Mouse (Mus musculus) right cerebral cortex, postnatal 36 days (tissue): Measurements from ENCODE around the gene Dip2c.

Experiments used
- DNase-seq, 2 experiments: peaks; one replicate each; pipeline ENCODE4 v3.0.0; 2022; ENCODE audit warnings: low spot score in 2 of 2, mixed read lengths in 1 of 2

Dip2c gene

DNA sequence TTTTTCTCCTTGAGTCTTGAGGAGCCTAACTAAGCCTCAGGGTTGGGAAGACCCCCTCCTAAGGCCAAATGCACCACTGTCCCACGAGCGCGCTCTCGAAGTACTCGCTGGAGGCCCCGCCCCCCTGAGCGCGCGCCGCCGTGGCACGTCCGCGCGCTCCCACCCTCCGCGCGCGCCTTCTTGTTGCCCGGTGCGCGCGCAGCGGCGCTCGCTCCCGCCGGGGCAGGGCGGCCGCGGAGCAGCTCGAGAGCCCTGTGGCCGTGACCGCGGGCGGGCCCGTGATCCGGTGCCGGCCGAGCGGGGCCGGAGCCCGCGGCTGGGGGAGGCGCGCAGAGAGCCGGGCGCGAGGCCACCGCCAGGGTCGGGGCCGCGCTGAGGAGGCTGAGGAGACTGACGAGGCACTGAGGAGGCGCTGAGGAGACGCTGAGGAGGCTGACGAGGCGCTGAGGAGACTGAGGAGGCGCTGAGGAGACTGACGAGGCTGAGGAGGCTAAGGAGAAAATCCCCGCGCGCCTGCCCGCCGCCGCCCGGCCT is at the start of gene Dip2c:
Dip2c (plus strand) TSS at position 207 of the 534 bp plus-strand sequence.
- peak; percentile 78 to 82 for DNase-seq

DNA sequence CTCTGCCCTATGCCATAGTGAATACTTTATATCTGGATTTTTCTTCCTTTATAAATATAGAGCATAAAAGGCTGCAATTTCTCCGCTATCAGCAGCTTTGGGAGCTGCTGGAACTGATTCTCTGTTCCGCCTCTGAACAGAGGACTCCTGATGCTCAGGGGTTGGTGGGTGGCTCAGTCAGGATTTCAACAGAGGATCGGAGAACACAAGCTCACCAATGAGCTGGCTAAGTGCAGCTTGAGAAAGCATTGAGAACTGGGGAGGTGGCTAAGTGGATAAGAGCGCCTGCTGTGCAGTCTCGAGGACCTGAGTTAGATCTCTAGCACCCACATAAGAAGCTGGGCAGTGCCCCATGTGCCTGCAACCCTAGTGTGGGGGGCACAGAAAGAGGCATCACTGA is 49.2 kb upstream of the Dip2c start:
- DNase-seq = no peak

DNA sequence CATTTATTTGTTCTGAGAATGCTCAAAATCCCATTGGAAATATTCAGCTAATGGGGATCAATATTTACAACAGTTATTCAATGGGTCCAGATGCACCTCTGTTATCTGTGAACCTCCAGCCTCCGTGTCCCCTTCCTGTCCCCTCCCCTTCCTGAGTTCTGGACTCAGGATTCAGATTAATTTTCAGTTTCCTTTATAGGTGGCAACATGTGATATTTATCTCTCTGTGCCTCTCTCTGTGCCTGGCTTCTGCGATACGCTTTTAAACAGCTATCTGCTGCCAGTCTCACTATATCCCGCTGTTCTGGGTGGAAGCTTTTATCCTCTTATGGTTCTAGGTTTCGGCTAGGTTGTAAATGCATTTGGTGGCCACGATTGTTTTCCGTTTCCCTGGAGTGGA is 38.8 kb upstream of the Dip2c start:
- DNase-seq = no peak

DNA sequence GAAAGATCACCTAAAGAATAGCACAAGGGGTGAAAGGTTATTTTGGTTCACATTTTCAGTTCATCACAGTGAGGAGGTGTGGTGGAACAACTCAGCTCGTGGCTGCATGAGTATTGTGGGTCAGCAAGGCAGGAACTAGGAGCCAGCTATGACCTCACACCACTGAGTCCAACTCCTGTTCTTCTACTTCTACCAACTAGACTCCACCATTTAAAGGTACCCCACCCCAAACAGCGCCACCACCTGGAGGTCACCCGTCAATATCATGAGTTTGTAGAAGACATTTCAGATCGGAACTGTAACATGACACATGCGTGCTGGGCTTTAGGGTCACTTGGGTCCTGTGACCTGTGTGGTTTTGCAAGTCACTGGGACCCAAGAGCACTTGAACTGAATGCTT is 37.2 kb upstream of the Dip2c start:
- DNase-seq = no peak

DNA sequence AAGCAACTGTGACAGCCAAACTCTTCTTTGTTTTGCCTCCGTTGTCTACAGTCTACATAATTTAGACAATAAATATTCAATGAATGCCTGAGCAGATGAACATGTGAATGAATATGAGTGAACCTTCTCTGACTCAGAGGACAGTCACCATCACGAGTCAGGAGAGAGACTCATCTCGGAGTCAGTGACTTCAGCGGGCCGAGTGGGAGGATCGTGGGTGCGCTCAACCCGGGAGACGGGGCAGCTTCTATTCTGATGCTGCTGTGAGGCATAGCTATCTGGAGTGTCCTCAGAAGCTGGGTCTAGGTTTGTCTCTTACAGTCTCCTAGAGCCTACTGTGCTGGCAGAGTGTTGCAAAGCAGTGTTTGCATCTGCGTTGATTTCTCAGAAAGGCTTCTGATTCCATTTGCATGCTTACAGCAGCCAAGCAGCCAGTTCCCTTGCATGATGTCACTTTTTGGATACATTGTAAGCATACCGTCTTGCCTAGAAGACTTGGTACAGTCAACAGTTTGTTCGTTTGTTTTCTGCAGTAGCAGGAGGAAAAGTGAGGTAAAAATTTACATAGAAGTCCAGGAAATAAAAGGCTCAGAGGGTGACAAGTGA is 36.6 kb upstream of the Dip2c start:
- DNase-seq = peak; percentile 83 to 90

DNA sequence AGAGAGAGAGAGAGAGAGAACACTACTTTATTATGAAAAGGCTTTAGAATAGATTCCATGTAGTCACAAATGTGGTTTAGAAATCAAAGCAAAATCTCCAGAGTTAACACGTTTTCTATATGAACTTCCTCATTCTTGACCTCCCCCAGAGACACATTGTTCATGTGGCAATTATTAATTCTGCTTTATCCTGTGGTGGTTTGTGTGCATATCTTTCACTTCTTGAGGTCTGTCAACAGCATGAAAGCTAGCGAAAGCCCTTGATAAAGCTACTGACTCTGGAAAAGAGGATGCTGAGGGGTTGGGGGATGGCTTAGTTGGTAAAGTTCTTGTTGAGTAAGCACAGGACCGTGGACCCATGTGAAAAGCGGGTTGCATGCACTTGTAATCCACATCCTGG is 14.6 kb upstream of the Dip2c start:
- no peak for DNase-seq

DNA sequence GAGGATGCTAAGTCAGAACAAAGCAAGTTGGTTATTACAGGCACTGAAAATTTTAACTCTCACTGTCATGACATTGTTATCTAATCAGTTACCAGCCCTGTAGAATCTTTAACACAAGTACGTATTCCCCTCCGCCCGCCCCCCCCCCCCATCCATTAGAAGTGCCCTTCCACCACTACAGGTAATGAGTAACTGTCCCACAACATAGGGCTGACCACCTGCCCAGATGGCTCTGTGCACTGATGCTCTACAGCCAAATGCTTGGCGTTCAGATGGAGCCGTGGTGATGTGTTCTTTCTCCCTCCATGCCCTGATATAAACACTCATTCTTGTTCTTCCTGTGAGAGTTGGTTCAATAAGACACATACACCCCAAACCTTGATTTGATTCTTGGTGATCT is 10.8 kb upstream of the Dip2c start:
- no peak for DNase-seq

DNA sequence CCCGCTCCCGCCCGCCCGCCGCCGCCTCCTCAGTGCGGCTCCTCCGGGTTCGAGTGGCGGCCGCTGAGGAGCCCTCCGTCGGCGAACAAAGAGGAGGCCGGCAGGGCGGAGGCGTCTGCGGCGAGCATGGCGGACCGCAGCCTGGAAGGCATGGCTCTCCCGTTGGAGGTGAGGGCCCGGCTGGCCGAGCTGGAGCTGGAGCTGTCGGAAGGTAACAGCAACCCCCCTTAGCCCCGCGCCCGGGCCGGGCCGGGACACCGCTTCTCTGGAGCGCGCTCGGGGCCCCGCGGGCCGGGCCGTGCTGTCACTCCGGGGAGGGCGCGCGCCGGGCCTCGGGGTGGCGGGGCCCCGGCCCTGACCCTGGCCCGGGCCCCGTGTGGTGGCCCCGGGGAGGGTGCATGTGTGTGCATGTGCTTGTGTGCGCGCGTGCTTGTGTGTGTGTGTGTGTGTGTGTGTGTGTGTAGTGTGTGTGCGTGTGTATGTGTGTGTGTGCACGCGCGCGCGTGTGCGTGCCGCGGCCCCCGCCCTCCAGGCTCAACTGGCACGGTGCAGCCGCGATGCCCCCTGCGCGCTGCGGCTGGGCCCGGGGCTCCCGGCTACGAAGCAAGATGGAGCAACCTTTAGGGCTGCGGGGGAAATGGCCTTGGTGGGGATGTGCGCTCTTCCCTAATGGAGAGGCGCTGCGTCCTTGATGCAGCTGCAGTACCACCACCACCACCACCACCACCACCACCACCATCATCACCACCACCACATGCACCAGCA is 710 bp downstream of the Dip2c start:
- peak; percentile 17 to 46 for DNase-seq

DNA sequence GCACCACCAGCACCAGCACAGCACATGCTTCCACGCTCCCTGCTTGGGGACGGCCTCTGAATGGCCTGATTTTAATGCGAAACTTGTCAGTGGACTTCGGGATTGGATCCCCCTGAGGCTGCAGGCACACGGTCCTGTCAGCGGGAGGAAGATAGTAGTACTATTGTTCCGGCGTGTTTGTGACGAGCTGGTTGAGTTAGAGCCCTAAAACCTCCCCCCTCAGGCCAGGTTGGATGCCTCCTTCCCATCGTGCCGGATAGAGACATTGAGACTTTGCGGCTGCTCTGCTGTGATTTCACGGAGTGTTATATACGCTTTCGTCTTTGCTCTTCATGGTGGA is 1.3 kb downstream of the Dip2c start:
- peak; percentile 4 to 12 for DNase-seq

DNA sequence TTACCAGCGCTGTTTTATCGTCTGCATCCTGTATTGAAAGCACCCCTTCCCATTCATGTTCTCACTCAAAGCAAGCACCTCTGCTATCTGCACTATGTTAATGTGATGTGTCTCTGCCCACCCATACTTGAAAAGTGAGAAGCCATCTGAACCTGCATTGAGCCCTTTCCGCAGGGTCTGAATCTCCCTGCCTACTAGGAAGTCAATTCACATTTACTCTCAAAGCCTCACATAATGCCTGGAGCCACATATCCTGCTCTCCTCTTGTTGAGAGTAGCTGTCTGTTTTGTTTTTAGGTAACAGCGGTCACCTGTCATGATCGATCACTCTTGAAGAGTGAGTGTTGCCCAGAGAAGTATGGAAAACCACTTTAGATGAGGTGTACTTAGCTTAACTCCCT is 2.3 kb downstream of the Dip2c start:
- no peak for DNase-seq

DNA sequence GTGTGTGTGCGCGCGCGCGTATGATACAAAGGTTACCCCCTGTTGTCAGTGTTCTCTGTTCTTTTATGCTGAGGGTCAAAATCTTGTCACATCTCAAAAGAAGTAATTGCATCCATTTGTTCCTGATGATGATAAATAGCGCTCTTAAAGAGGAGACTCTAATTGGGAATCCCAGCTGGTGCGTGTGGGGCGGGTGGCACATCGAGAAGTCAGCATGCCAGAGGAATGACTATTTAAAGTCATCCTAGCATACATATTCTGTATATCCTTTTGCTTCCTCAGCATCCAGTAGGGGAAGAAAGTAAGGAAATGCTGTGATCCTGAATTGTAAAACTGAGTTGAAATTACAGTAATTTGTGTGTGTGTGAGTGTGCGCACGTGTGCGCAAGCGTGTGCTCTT is 6.7 kb downstream of the Dip2c start:
- peak; percentile 32 for DNase-seq

DNA sequence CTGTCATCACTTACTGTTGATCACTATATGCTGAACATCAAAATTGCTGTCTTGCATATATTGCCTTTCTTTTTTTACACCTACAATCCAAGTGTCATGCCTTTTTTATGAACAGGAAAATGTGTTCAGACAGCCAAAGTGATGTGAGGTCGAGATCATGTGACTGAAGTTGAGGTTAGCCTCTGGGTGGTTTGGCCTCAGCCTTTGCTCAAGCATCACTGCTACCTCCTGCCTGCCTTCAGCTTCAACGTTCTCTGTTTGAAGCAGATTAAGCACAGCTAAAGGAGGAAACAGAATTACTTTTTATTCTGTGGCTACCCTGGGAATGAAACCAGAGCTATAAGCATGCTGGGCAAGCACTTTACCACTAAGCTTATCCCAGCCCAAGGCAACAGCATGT is 13.6 kb downstream of the Dip2c start:
- DNase-seq = no peak

DNA sequence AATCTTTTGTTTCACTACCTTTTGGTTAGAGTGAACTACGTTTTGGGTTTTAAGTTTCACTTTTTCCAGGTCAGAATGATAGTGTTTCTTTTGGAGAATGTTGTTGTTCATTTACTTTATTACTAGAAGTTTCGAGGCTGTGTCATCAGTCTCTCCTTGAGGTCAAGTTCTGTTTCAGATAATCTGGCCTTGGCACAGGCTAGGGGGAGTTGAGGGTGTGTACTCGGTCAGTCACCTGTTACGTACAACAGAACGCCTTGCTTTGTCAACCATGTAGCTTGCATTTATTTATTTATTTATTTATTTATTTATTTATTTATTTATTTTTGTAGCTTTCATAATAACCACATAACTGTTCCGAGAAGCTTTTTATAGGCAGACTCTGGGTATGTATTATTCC is 20.0 kb downstream of the Dip2c start:
- DNase-seq = no peak

DNA sequence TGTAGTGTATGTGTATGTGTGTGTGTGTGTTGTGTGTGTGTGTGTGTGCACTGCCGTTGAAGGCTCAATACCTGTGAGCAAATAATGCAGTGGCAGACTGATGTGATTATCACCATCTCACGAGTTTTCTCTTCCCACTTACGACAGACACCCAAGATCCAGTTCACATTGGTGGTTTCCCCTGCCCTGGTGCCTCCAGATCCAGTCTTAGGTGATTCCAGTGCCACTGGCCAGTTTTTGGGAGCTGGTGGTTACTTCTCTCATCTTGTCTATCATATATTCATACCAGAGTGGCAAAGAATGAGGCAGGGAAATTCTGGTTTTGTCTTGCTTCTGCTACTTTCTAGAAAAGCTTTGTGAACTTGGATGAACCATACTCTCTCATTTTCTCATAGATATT is 20.9 kb downstream of the Dip2c start:
- DNase-seq = no peak

DNA sequence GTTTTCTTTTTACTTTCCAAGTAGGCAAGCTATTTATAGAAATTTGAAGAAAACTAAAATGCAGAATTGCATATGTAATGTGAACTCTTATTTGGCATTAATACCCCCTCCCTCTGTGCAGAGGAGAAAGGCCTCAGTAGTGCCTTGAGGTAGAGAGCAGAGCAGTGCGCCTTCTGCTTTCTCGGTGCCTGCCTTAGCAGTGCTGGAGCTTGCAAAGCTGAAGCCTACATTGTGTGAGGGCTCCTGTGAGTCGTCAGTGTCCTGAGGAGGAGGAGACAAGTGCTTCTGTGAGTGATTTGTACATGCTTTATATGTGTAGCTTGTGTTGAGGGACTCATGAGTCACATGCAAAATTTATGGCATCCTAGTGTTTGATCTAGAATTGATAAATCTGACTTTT is 21.4 kb downstream of the Dip2c start:
- no peak for DNase-seq

DNA sequence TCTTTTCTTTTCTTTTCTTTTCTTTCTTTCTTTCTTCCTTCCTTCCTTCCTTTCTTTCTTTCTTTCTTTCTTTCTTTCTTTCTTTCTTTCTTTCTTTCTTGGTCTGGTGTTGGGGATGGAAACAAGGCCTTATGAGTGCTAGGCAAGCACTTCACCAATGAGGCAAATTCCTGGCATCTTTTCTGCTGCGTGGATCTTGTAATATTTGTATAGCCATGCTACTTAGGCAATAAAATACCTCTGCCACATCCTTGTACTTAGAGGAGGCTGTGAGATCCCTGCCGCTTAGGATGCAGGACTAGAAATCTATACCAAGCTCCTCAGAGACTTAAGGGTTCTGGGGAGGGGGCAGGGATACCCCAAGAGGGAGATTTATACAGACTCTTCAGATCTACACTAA is 23.3 kb downstream of the Dip2c start:
- no peak for DNase-seq

DNA sequence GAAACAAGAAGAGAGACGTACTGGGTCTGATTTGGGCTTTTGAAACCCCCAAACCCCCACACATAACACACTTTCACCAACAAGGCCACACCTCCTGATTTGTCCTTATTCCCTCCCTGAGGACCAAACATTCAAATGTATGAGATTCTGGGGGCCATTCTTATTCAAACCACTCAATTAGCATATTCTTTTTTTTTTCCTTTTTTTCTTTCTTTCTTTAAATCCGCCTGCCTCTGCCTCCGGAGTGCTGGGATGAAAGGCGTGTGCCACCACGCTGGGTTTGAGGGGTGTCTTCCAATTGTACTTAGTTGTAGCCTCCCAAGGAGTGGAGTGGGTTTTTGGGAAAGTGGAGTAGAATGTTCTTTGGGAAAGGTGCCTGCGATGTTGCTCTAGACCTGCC is 32.5 kb downstream of the Dip2c start:
- DNase-seq = no peak

DNA sequence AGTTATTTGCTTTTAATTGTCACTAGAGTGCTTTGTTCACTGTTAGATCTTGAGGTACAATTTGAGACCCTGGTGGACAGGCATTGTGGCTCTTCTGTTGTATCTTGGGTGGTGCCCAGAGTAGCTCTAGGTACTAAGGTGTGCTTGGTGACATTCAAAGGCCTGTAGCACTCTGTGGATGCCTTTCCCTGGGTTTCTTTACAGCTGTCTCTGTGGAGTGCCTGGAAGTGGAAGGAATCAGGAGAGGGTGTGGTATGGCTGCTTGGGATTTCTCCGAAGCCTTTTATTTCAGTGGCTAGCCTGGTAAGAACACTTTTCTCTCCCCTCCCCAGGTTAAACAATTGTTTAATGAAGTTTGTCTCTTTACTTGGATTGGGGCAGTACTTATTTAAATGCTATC is 34.5 kb downstream of the Dip2c start:
- no peak for DNase-seq

DNA sequence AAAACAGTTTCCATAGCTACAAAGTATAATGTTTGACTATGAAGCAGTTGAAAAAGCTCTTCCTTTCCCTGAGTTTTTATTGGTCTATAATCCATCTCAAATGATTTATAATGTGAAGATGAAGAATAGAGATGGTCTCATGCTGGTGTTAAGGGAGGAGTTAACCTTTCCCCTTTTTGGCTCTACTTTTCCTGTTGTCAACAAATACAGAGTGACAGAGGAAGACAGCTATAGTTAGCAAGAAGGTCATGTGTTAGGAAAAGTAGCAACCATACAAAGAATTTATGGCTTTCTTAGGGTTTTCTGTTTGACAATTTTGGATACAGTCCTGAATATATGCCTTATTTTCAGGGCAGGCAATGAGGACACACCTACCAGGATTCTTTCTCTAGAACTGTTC is 36.6 kb downstream of the Dip2c start:
- no peak for DNase-seq

DNA sequence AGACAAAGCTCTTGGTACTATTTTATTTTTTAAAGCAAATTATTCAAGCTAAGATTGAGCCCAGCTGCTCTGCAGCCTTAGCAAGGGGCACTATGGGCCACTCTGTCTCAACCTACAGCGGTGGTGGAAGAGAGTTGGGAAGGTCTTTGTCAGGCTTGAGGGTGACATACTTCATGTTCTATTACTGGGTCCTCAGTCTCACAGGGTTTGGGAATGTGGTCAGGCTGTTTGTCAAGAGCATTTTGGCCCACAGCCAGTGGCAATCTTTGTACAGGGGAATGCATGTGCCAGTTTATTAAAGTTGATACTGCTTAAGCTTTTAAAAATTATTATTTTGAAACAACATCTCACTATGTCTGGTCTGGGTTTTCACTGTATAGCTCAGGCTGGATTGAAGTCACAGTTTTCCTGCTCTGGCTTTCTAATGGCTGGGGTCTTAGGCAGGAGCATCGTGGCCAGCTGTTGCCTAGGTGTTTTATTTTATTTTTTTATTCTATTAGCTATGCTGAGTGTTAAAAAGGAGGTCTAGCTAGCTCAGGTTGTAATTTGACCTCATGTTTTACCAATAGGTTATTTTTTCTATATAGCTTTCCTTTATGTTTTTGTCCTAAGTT is 37.9 kb downstream of the Dip2c start:
- DNase-seq = no peak

DNA sequence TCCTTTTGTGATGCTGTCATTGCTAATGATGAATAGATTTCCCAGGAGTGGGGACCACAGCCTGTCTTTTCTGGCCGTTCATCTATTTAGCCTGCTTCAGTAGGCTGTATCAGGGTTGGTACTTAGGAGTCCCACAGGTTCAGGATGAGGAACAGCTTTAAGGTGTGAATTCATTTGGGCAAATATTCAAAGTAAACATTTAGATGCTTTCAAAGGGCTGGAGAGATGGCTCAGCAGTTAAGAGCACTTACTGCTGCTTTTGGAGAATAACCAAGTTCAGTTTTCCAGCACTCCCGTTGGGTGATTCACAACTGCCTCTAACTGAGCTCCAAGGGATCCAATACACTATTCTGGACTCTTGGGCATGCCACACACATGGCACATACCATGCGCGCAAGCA is 38.4 kb downstream of the Dip2c start:
- no peak for DNase-seq

DNA sequence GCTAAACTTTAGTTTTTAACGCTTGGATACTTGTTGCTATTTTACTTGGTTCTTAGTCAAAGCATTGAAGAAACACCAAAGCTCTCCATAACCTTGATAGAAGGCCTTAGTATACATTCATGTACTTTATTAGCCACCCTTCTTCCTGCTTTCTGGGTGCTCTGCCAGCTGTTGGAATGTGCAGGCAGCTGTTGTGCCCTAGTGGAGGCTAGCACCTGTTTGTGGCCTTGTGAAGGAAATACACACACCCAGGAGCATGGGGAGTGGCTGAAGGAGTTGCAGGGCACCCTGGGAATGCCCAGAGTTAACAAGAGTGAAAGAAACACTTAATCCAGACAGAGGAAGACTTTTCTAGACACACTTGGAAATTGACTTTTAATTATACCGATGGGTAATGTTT is 43.4 kb downstream of the Dip2c start:
- DNase-seq = no peak

DNA sequence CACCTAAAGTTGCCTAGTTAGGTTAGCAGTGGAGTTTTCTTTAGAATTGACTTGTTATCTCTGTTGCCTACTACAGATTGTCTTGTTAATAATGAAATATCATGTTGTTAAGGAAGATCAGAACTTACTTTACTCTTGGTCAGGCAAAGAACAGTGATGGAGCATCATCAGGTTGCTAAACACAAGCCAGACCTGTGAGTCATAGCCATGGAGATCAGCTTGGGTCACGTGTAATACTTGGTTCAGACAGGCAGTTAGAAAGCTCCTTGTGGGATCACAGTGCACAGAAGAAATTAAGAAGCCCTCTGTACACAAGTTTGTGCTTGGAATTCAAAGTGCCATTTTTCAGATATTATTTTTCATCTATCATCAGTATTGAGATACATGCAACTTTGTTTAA is 48.9 kb downstream of the Dip2c start:
- DNase-seq = no peak
